Mouse (Mus musculus): Measurements from ENCODE around the gene Bphl.

GRCm38 (mm10) chr13:34101908-34102307 is 64.5 kb downstream of the Bphl start:
- no peak for TF ChIP-seq HCFC1 (IDR thresholded peaks at IDR 0.05; ENCODE audit: borderline replicate concordance, insufficient read depth, low read length)
- TF ChIP-seq MAFK (IDR thresholded peaks at IDR 0.05; ENCODE audit: insufficient read depth, low read depth, low read length), result no peak
- no peak for TF ChIP-seq CHD2 (IDR thresholded peaks at IDR 0.05; ENCODE audit: low read depth, low read length)
- TF ChIP-seq ZNF384 (IDR thresholded peaks at IDR 0.05; ENCODE audit: low read depth, low read length), result no peak
